Comparison of ENCODE assay signal across 25 mouse cellular contexts in the genomic region with DNA sequence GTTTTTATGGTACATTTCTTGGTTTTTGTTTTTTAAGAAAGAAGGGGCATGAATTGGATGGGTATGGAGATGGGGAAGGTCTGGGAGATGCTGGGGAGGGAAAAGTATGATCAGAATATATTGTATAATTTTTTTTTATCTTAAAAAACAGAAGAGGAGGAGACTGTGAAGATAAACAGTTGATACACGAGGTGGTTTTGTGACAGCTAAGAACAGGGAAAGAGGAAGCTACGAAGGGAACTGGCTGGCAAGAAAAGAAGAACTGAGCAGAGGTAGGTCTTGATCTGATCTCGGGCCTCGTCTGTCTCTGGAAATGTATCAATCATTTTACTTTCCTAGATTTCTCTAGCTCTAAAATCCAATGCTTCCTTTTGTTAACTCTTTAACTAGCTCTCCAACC. TPM values are rescaled to one million over a fixed set of nuclear protein-coding genes. Genes with fewer than 3 reads are reported as not detected.
A peak's percentile ranks its signal among the peaks of the same experiment; 100 is the strongest.
DNase-seq lines count a peak whose midpoint lies in the region; ATAC-seq and TF ChIP-seq lines count a peak whose summit lies in the region.
"Had no signal": no experiment of that assay in that cellular context is flagged by ENCODE, and none has a peak within 500 bp of the region (broad histone marks: within the 10 kb centered on the region; RNA-seq: fewer than 3 reads in every experiment).

No protein-coding gene starts in this region.

- H3K9me3 ChIP-seq in liver, embryonic 13.5 days (replicated peaks) = no peaks in the 10 kb centered on the region
- H3K9me3 ChIP-seq in liver, embryonic 11.5 days (ENCODE audit: control insufficient read depth, low read length) = no peaks in the 10 kb centered on the region
- no peaks in the 10 kb centered on the region for H3K9me3 ChIP-seq in MEL (replicated peaks; ENCODE audit: insufficient read depth, low read length)
- H3K9me3 ChIP-seq: heart, embryonic 10.5 days; hindbrain, embryonic 13.5 days; megakaryocyte, embryonic 14.5 days; midbrain, embryonic 15.5 days had no signal

- ATAC-seq in liver, embryonic 13.5 days (ENCODE audit: low read depth) = no peak
- no peak for ATAC-seq in liver, embryonic 11.5 days (replicated peaks; ENCODE audit: low FRiP score)
- ATAC-seq in megakaryocyte, adult 5-6 weeks (ENCODE audit: poor library complexity, severe bottlenecking) = peak; percentile 55
- ATAC-seq: activated CD4-positive, CD25-positive, alpha-beta regulatory T cell, adult 4 months; forebrain, embryonic 16.5 days; inflammation-experienced regulatory T-cells, adult 6 months; midbrain, embryonic 15.5 days had no signal

- H3K4me3 ChIP-seq in liver, embryonic 13.5 days (replicated peaks) = no peak overlapping the region
- no peak overlapping the region for H3K4me3 ChIP-seq in liver, embryonic 11.5 days (ENCODE audit: low read depth, low read length)
- H3K4me3 ChIP-seq in MEL (ENCODE audit: control insufficient read depth in 1 of 2, insufficient read depth in 1 of 2, low read depth in 2 of 2, low read length in 2 of 2) = no peak overlapping the region
- H3K4me3 ChIP-seq: heart, embryonic 10.5 days; hindbrain, embryonic 13.5 days; megakaryocyte, embryonic 14.5 days; midbrain, embryonic 15.5 days had no signal

- 11% methylated on average over 4 of the region's 4 CpGs for WGBS in liver, embryonic 13.5 days (ENCODE audit: insufficient replicate concordance)
- WGBS in liver, embryonic 11.5 days = 35% methylated on average over 4 of the region's 4 CpGs

- no peak for TF ChIP-seq RAD21 in MEL (IDR thresholded peaks at IDR 0.05; ENCODE audit: low read depth, low read length)

- no peak for TF ChIP-seq POLR2A in MEL (IDR thresholded peaks at IDR 0.05; ENCODE audit: control insufficient read depth in 1 of 2, insufficient read depth in 1 of 2, low read depth in 1 of 2, low read length in 2 of 2, poor library complexity in 1 of 2)

- peak overlapping the region; percentile 2 for H3K27ac ChIP-seq in liver, embryonic 13.5 days
- no peak overlapping the region for H3K27ac ChIP-seq in liver, embryonic 11.5 days (ENCODE audit: low read depth, low read length)
- peak overlapping the region; percentile 94 for H3K27ac ChIP-seq in MEL (ENCODE audit: control insufficient read depth, low read depth, low read length)
- H3K27ac ChIP-seq: heart, embryonic 10.5 days; hindbrain, embryonic 13.5 days; midbrain, embryonic 15.5 days had no signal

- no peak overlapping the region for H3K9ac ChIP-seq in liver, embryonic 13.5 days
- H3K9ac ChIP-seq in liver, embryonic 11.5 days (ENCODE audit: low read depth, low read length) = no peak overlapping the region
- H3K9ac ChIP-seq in MEL (ENCODE audit: control insufficient read depth, low read depth, low read length, poor library complexity, severe bottlenecking) = no peak overlapping the region; the same call in 1 of the 2 replicates
- H3K9ac ChIP-seq: hindbrain, embryonic 13.5 days; midbrain, embryonic 15.5 days had no signal

- H3K27me3 ChIP-seq in liver, embryonic 13.5 days = no peaks in the 10 kb centered on the region
- H3K27me3 ChIP-seq in liver, embryonic 11.5 days (replicated peaks; ENCODE audit: control insufficient read depth, insufficient read depth, low read length) = no peaks in the 10 kb centered on the region
- H3K27me3 ChIP-seq in MEL (ENCODE audit: control insufficient read depth in 1 of 2, insufficient read depth in 2 of 2, low read length in 2 of 2) = no peaks in the 10 kb centered on the region
- H3K27me3 ChIP-seq: hindbrain, embryonic 13.5 days; megakaryocyte, embryonic 14.5 days; midbrain, embryonic 15.5 days had no signal

- DNase-seq in liver, embryonic 13.5 days = no peak
- DNase-seq in liver, embryonic 11.5 days (ENCODE audit: low spot score) = no peak
- DNase-seq in 416B (ENCODE audit: low read depth) = peak; percentile 65
- DNase-seq in MEL (ENCODE audit: low read depth, low spot score) = peak; percentile 88
- no peak for DNase-seq in urinary bladder, postnatal 10 days (ENCODE audit: low spot score)
- no peak for DNase-seq in heart, postnatal 10 days
- no peak for DNase-seq in cerebellum, adult 9-11 months
- DNase-seq: adrenal gland, postnatal 10 days; cerebellum, postnatal 10 days; gastrocnemius, postnatal 36 days; heart, postnatal 14 days; kidney, adult 9 months; kidney, postnatal 36 days; layer of hippocampus, adult 9-11 months; retina, postnatal 1 day; thymus, adult 18-20 months; thymus, postnatal 4 days had no signal

- intact Hi-C loops in heart, postnatal 10 days (cut with DNase I) = no loop called here

- H3K79me2 ChIP-seq in MEL (ENCODE audit: control insufficient read depth, insufficient read depth, low read length, poor library complexity) = peaks cover 3% of the 10 kb centered on the region

- peaks cover 26% of the 10 kb centered on the region for H3K36me3 ChIP-seq in liver, embryonic 13.5 days
- no peaks in the 10 kb centered on the region for H3K36me3 ChIP-seq in liver, embryonic 11.5 days (ENCODE audit: control insufficient read depth, insufficient read depth, low read length)
- H3K36me3 ChIP-seq in MEL (ENCODE audit: control insufficient read depth in 1 of 2, insufficient read depth in 2 of 2, low read length in 2 of 2) = peaks cover 18 to 86% of the 10 kb centered on the region in 2 experiments
- H3K36me3 ChIP-seq: heart, embryonic 10.5 days; hindbrain, embryonic 13.5 days; midbrain, embryonic 15.5 days had no signal

- no peak for TF ChIP-seq CTCF in MEL (IDR thresholded peaks at IDR 0.05 in 2 of 3, conservative IDR thresholded peaks at IDR 0.05 in 1 of 3; ENCODE audit: control insufficient read depth in 1 of 3, insufficient read depth in 1 of 3, low read depth in 2 of 3, low read length in 3 of 3, poor library complexity in 1 of 3, severe bottlenecking in 1 of 3)

- no peak overlapping the region for H3K4me2 ChIP-seq in liver, embryonic 13.5 days
- H3K4me2 ChIP-seq in liver, embryonic 11.5 days = no peak overlapping the region
- H3K4me2 ChIP-seq: hindbrain, embryonic 13.5 days; midbrain, embryonic 15.5 days had no signal

- peak; percentile 95 to 96 for TF ChIP-seq EP300 in MEL (IDR thresholded peaks at IDR 0.05; ENCODE audit: low read depth in 1 of 2, low read length in 2 of 2)

- peaks cover 89% of the 10 kb centered on the region for H3K4me1 ChIP-seq in liver, embryonic 13.5 days (replicated peaks)
- H3K4me1 ChIP-seq in liver, embryonic 11.5 days (replicated peaks; ENCODE audit: control insufficient read depth, insufficient read depth, low read length) = peaks cover 51% of the 10 kb centered on the region
- H3K4me1 ChIP-seq in MEL (ENCODE audit: control insufficient read depth in 1 of 2, insufficient read depth in 2 of 2, low read length in 2 of 2) = peaks cover 38 to 62% of the 10 kb centered on the region in 2 experiments

TF ChIP-seq in MEL, 35 proteins besides CTCF, POLR2A, EP300 and RAD21 (continues in another document):
- TF ChIP-seq POLR2AphosphoS2 (IDR thresholded peaks at IDR 0.05; ENCODE audit: low read length) (no peak), USF2 (IDR thresholded peaks at IDR 0.05; ENCODE audit: borderline replicate concordance in 1 of 2, insufficient read depth in 1 of 2, low read depth in 1 of 2, low read length in 2 of 2) (no peak), HCFC1 (IDR thresholded peaks at IDR 0.05; ENCODE audit: low read depth, low read length) (peak; percentile 34; the same call in 1 of the 2 replicates), ZMIZ1 (IDR thresholded peaks at IDR 0.05; ENCODE audit: low read depth, low read length) (no peak), POLR2AphosphoS5 (IDR thresholded peaks at IDR 0.05; ENCODE audit: borderline replicate concordance, low read depth, low read length) (no peak), ZNF384 (IDR thresholded peaks at IDR 0.05; ENCODE audit: low read depth, low read length) (peak; percentile 76; the same call in 1 of the 2 replicates), ETS1 (IDR thresholded peaks at IDR 0.05; ENCODE audit: low read depth, low read length) (peak; percentile 96), TCF12 (IDR thresholded peaks at IDR 0.05; ENCODE audit: low read depth, low read length) (peak; percentile 94), NELFE (IDR thresholded peaks at IDR 0.05; ENCODE audit: low read depth, low read length) (no peak), ZC3H11A (IDR thresholded peaks at IDR 0.05; ENCODE audit: low read depth, low read length) (no peak), E2F4 (IDR thresholded peaks at IDR 0.05; ENCODE audit: borderline replicate concordance, low read depth, low read length) (no peak), MYB (IDR thresholded peaks at IDR 0.05; ENCODE audit: low read depth, low read length) (no peak), JUND (IDR thresholded peaks at IDR 0.05; ENCODE audit: low read depth, low read length) (no peak), MAX (IDR thresholded peaks at IDR 0.05; ENCODE audit: low read length) (peak; percentile 74; the same call in 1 of the 2 replicates), MAFK (IDR thresholded peaks at IDR 0.05; ENCODE audit: borderline replicate concordance, low read depth, low read length) (0 out of 2 replicates have a peak, but pooled peaks have one; percentile 39), NRF1 (IDR thresholded peaks at IDR 0.05; ENCODE audit: insufficient read depth, low read depth, low read length, poor library complexity, severe bottlenecking) (no peak), TAL1 (IDR thresholded peaks at IDR 0.05; ENCODE audit: low read length) (peak; percentile 75), ELF1 (IDR thresholded peaks at IDR 0.05; ENCODE audit: low read depth, low read length) (no peak), RCOR1 (IDR thresholded peaks at IDR 0.05; ENCODE audit: low read depth, low read length) (peak; percentile 83), SMC3 (IDR thresholded peaks at IDR 0.05; ENCODE audit: low read depth, low read length) (no peak)

RNA-seq across cellular contexts. Expression of a gene that starts 29.2 kb away (rescaled TPM):
- polyA plus RNA-seq in liver, embryonic 13.5 days (2015; fragmentation: Nextera tagmentation; extraction: Ambion mirVana) = 65.6 and 78.3 TPM in 2 replicates
- polyA plus RNA-seq in liver, embryonic 11.5 days (2014; fragmentation: Nextera tagmentation; extraction: Ambion mirVana) = 100 and 105 TPM in 2 replicates
- 73.3 and 77.5 TPM in 2 replicates for total RNA-seq in MEL (2012; rRNA removed)
- polyA plus RNA-seq in MEL (2012; ENCODE audit: insufficient read depth in 1 of 2, insufficient read length in 2 of 2, low read depth in 1 of 2, low replicate concordance in 2 of 2, missing spikeins in 1 of 2) = 10 to 100 TPM in 1 of 2 experiments, not detected in 1; 88.3 TPM
- total RNA-seq in megakaryocyte, adult 5-6 weeks (2015) = 107 and 129 TPM in 2 replicates
- total RNA-seq in megakaryocyte, adult 5-6 weeks (2017) = 102 and 112 TPM in 2 replicates
- 10 to 100 TPM; 87.8 to 98.0 TPM for total RNA-seq in heart, postnatal 10 days (2021)

RNA-seq across cellular contexts. Expression of a gene that starts 33.8 kb away (rescaled TPM):
- polyA plus RNA-seq in liver, embryonic 13.5 days (2015; fragmentation: Nextera tagmentation; extraction: Ambion mirVana) = 14.0 and 20.3 TPM in 2 replicates
- 35.5 and 36.2 TPM in 2 replicates for polyA plus RNA-seq in liver, embryonic 11.5 days (2014; fragmentation: Nextera tagmentation; extraction: Ambion mirVana)
- 45.7 and 59.0 TPM in 2 replicates for total RNA-seq in MEL (2012; rRNA removed)
- 10 to 100 TPM; 67.3 to 91.5 TPM for polyA plus RNA-seq in MEL (2012; ENCODE audit: insufficient read depth in 1 of 2, insufficient read length in 2 of 2, low read depth in 1 of 2, low replicate concordance in 2 of 2, missing spikeins in 1 of 2)
- total RNA-seq in megakaryocyte, adult 5-6 weeks (2015) = 74.2 and 74.8 TPM in 2 replicates
- 95.7 and 112 TPM in 2 replicates for total RNA-seq in megakaryocyte, adult 5-6 weeks (2017)
- total RNA-seq in heart, postnatal 10 days (2021) = 1 to 10 TPM; 4.0 to 5.2 TPM

Comparison
In these comparisons a context has a peak if more than half of its experiments do, and no peak if none do; other contexts are left out.
1. DNase-seq: peak in 416B (single experiment) and MEL (single experiment); none in liver, embryonic 13.5 days (single experiment), liver, embryonic 11.5 days (single experiment), urinary bladder, postnatal 10 days (single experiment), heart, postnatal 10 days (0 of 2) and cerebellum, adult 9-11 months (single experiment).